16 mouse cellular contexts compared by ENCODE assay signal in genomic region chr8:126610713-126611112, GRCm38 (mm10). TPM values are rescaled to one million over a fixed set of nuclear protein-coding genes. Genes with fewer than 3 reads are reported as not detected.
DNase-seq lines count a peak whose midpoint lies in the region; ATAC-seq and TF ChIP-seq lines count a peak whose summit lies in the region.
"Had no signal": no experiment of that assay in that cellular context is flagged by ENCODE, and none has a peak within 500 bp of the region (broad histone marks: within the 10 kb centered on the region; RNA-seq: fewer than 3 reads in every experiment).

No protein-coding gene starts in this region.

- H3K36me3 ChIP-seq in forebrain, embryonic 10.5 days (replicated peaks): no peaks in the 10 kb centered on the region
- H3K36me3 ChIP-seq in forebrain, embryonic 15.5 days: no peaks in the 10 kb centered on the region
- no peaks in the 10 kb centered on the region for H3K36me3 ChIP-seq in lung, embryonic 14.5 days (ENCODE audit: insufficient read depth)
- no peaks in the 10 kb centered on the region for H3K36me3 ChIP-seq in lung, postnatal 0 days (ENCODE audit: insufficient read depth, low read length)
- no peaks in the 10 kb centered on the region for H3K36me3 ChIP-seq in limb, embryonic 10.5 days
- H3K36me3 ChIP-seq: heart, embryonic 12.5 days; neural tube, embryonic 13.5 days had no signal

- no peak for DNase-seq in forebrain, embryonic 10.5 days (ENCODE audit: extremely low spot score, low spot score)
- DNase-seq in lung, embryonic 14.5 days: peak; percentile 0
- no peak for DNase-seq in lung, postnatal 0 days (ENCODE audit: low spot score)
- no peak for DNase-seq in limb, embryonic 10.5 days (ENCODE audit: low spot score)
- no peak for DNase-seq in embryo, embryonic 9.5 days (ENCODE audit: extremely low spot score)
- no peak for DNase-seq in adrenal gland, postnatal 25 days
- no peak for DNase-seq in yolk sac, embryonic 10.5 days (ENCODE audit: low spot score)
- DNase-seq: adrenal gland, postnatal 36 days; cerebellum, postnatal 10 days; gastrocnemius, postnatal 14 days; right cerebral cortex, adult 18-20 months had no signal

- H3K27ac ChIP-seq in forebrain, embryonic 10.5 days: 0 out of 2 replicates have a peak overlapping the region, but pooled peaks have one; percentile 36
- H3K27ac ChIP-seq in forebrain, embryonic 15.5 days (replicated peaks): no peak overlapping the region
- no peak overlapping the region for H3K27ac ChIP-seq in lung, embryonic 14.5 days (ENCODE audit: low read depth)
- no peak overlapping the region for H3K27ac ChIP-seq in lung, postnatal 0 days (ENCODE audit: low read length)
- peak overlapping the region; percentile 68; the same call in 1 of the 2 replicates for H3K27ac ChIP-seq in limb, embryonic 10.5 days
- H3K27ac ChIP-seq: layer of hippocampus, adult 2 months; neural tube, embryonic 13.5 days had no signal

- no peak overlapping the region for H3K4me3 ChIP-seq in forebrain, embryonic 10.5 days
- no peak overlapping the region for H3K4me3 ChIP-seq in forebrain, embryonic 15.5 days
- no peak overlapping the region for H3K4me3 ChIP-seq in lung, embryonic 14.5 days (ENCODE audit: low read depth, low read length)
- H3K4me3 ChIP-seq in lung, postnatal 0 days (ENCODE audit: low read depth, low read length): no peak overlapping the region
- H3K4me3 ChIP-seq in limb, embryonic 10.5 days: no peak overlapping the region
- H3K4me3 ChIP-seq: heart, embryonic 12.5 days; layer of hippocampus, adult 2 months; megakaryocyte, embryonic 14.5 days; neural tube, embryonic 13.5 days had no signal

- no peak for TF ChIP-seq EP300 in lung, postnatal 0 days (IDR thresholded peaks at IDR 0.05)

- H3K27me3 ChIP-seq in forebrain, embryonic 10.5 days (ENCODE audit: poor library complexity, severe bottlenecking): peaks cover 38% of the 10 kb centered on the region; the same call in 1 of the 2 replicates
- no peaks in the 10 kb centered on the region for H3K27me3 ChIP-seq in forebrain, embryonic 15.5 days
- H3K27me3 ChIP-seq in lung, embryonic 14.5 days (ENCODE audit: insufficient read depth, low read length): no peaks in the 10 kb centered on the region
- H3K27me3 ChIP-seq in lung, postnatal 0 days (replicated peaks; ENCODE audit: insufficient read depth, low read length): no peaks in the 10 kb centered on the region
- no peaks in the 10 kb centered on the region for H3K27me3 ChIP-seq in limb, embryonic 10.5 days (ENCODE audit: low read depth, poor library complexity, severe bottlenecking)
- H3K27me3 ChIP-seq: heart, embryonic 12.5 days; megakaryocyte, embryonic 14.5 days; neural tube, embryonic 13.5 days had no signal

- no peak overlapping the region for H3K9ac ChIP-seq in forebrain, embryonic 15.5 days (replicated peaks)
- no peak overlapping the region for H3K9ac ChIP-seq in lung, embryonic 14.5 days
- no peak overlapping the region for H3K9ac ChIP-seq in lung, postnatal 0 days (replicated peaks; ENCODE audit: low read depth)
- H3K9ac ChIP-seq: heart, embryonic 12.5 days; neural tube, embryonic 13.5 days had no signal

- H3K9me3 ChIP-seq in forebrain, embryonic 10.5 days: no peaks in the 10 kb centered on the region
- H3K9me3 ChIP-seq in forebrain, embryonic 15.5 days: no peaks in the 10 kb centered on the region
- no peaks in the 10 kb centered on the region for H3K9me3 ChIP-seq in lung, embryonic 14.5 days (ENCODE audit: low read depth, low read length)
- H3K9me3 ChIP-seq in lung, postnatal 0 days (ENCODE audit: low read length): no peaks in the 10 kb centered on the region
- H3K9me3 ChIP-seq in limb, embryonic 10.5 days (replicated peaks): no peaks in the 10 kb centered on the region
- H3K9me3 ChIP-seq: heart, embryonic 12.5 days; megakaryocyte, embryonic 14.5 days; neural tube, embryonic 13.5 days had no signal

- no peak for TF ChIP-seq CTCF in lung, embryonic 14.5 days (IDR thresholded peaks at IDR 0.05; ENCODE audit: low read depth)
- no peak for TF ChIP-seq CTCF in lung, postnatal 0 days (IDR thresholded peaks at IDR 0.05)

- WGBS in forebrain, embryonic 10.5 days: 5% methylated on average over 3 of the region's 3 CpGs
- 7% methylated on average over 3 of the region's 3 CpGs for WGBS in forebrain, embryonic 15.5 days
- WGBS in lung, embryonic 14.5 days: 6% methylated on average over 3 of the region's 3 CpGs
- 13% methylated on average over 3 of the region's 3 CpGs for WGBS in lung, postnatal 0 days
- WGBS in limb, embryonic 10.5 days: 1% methylated on average over 3 of the region's 3 CpGs

- peaks cover 19% of the 10 kb centered on the region for H3K4me1 ChIP-seq in forebrain, embryonic 10.5 days
- H3K4me1 ChIP-seq in forebrain, embryonic 15.5 days: peaks cover 6% of the 10 kb centered on the region; the same call in 1 of the 2 replicates
- peaks cover 7% of the 10 kb centered on the region; the same call in 1 of the 2 replicates for H3K4me1 ChIP-seq in lung, embryonic 14.5 days (ENCODE audit: insufficient read depth)
- H3K4me1 ChIP-seq in lung, postnatal 0 days (ENCODE audit: insufficient read depth, low read depth, low read length): peaks cover 7% of the 10 kb centered on the region
- H3K4me1 ChIP-seq in limb, embryonic 10.5 days: peaks cover 39% of the 10 kb centered on the region

- no peak for ATAC-seq in forebrain, embryonic 15.5 days (replicated peaks)
- no peak for ATAC-seq in lung, embryonic 14.5 days (ENCODE audit: insufficient read depth)
- no peak for ATAC-seq in lung, postnatal 0 days

- H3K4me2 ChIP-seq in forebrain, embryonic 15.5 days (replicated peaks): no peak overlapping the region
- H3K4me2 ChIP-seq in lung, embryonic 14.5 days: no peak overlapping the region
- no peak overlapping the region for H3K4me2 ChIP-seq in lung, postnatal 0 days (replicated peaks; ENCODE audit: low read depth, low read length)
- H3K4me2 ChIP-seq: heart, embryonic 12.5 days; neural tube, embryonic 13.5 days had no signal

RNA-seq across cellular contexts. Expression of gene Irf2bp2, which starts 16.9 kb away (rescaled TPM):
- 3.0 and 3.4 TPM in 2 replicates for polyA plus RNA-seq in forebrain, embryonic 10.5 days (2016; fragmentation: Nextera tagmentation; extraction: Ambion mirVana)
- 10.5 and 11.1 TPM in 2 replicates for polyA plus RNA-seq in forebrain, embryonic 15.5 days (2015; fragmentation: Nextera tagmentation; extraction: Ambion mirVana)
- polyA plus RNA-seq in lung, embryonic 14.5 days (2014; fragmentation: Nextera tagmentation; extraction: Ambion mirVana): 8.9 and 9.3 TPM in 2 replicates
- polyA plus RNA-seq in lung, postnatal 0 days (2015; fragmentation: Nextera tagmentation; extraction: Ambion mirVana): 19.5 and 24.1 TPM in 2 replicates
- polyA plus RNA-seq in limb, embryonic 10.5 days (2016; fragmentation: Nextera tagmentation; extraction: Ambion mirVana): 4.2 and 4.5 TPM in 2 replicates
- 81.3 and 82.6 TPM in 2 replicates for total RNA-seq in adrenal gland, postnatal 25 days (2021)

Comparison
In these comparisons a context has a peak if more than half of its experiments do, and no peak if none do; other contexts are left out.
1. H3K27ac ChIP-seq: peak in forebrain, embryonic 10.5 days (single experiment) and limb, embryonic 10.5 days (single experiment); none in forebrain, embryonic 15.5 days (single experiment), lung, embryonic 14.5 days (single experiment) and lung, postnatal 0 days (single experiment).